Mouse (Mus musculus): Measurements from ENCODE around the gene Eif3g.

GRCm38 (mm10) chr9:20889185-20890141, 9.0 kb downstream of the Eif3g start:
- TF ChIP-seq CTCF (IDR thresholded peaks at IDR 0.05; ENCODE audit: extremely low read depth, insufficient read depth, insufficient read length, insufficient replicate concordance) = no peak
- TF ChIP-seq POLR2A (IDR thresholded peaks at IDR 0.05; ENCODE audit: low read depth, low read length) = no peak
